Mouse (Mus musculus) heart, adult 2 months (tissue): Measurements from ENCODE around the gene Arl5c.

Experiments
- CTCF ChIP-seq: fragments of 200-600 bp; IDR thresholded peaks from 2 replicates; pipeline ENCODE4 v1.8.1; 2022; ENCODE audit warnings: antibody characterized with exemption, mild to moderate bottlenecking, moderate library complexity
- EP300 ChIP-seq: fragments of 200-500 bp; IDR thresholded peaks from 2 replicates; pipeline ENCODE4 v1.6.1; 2011; ENCODE audit warnings: low read depth, low read length, control low read depth; ENCODE audit not compliant: insufficient read depth
- POLR2A ChIP-seq: fragments of 200-500 bp; IDR thresholded peaks from 2 replicates; pipeline ENCODE4 v1.6.1; 2011; ENCODE audit warnings: mild to moderate bottlenecking, low read depth, low read length, control low read depth; ENCODE audit not compliant: insufficient read depth

- TF ChIP-seq CTCF (no peak), POLR2A (no peak), EP300 (no peak)
Observed at GRCm38 (mm10) chr11:98024516-98024915, 28.5 kb upstream of the Arl5c start.
